Mouse (Mus musculus) urinary bladder, postnatal 36 days (tissue): Measurements from ENCODE around the gene Myo1d.

ENCODE experiments used
- DNase-seq, 2 experiments: peaks; one replicate each; pipeline ENCODE4 v3.0.0; 2022; ENCODE audit warnings: low spot score in 2 of 2, mixed read lengths in 1 of 2

The Myo1d gene

DNA sequence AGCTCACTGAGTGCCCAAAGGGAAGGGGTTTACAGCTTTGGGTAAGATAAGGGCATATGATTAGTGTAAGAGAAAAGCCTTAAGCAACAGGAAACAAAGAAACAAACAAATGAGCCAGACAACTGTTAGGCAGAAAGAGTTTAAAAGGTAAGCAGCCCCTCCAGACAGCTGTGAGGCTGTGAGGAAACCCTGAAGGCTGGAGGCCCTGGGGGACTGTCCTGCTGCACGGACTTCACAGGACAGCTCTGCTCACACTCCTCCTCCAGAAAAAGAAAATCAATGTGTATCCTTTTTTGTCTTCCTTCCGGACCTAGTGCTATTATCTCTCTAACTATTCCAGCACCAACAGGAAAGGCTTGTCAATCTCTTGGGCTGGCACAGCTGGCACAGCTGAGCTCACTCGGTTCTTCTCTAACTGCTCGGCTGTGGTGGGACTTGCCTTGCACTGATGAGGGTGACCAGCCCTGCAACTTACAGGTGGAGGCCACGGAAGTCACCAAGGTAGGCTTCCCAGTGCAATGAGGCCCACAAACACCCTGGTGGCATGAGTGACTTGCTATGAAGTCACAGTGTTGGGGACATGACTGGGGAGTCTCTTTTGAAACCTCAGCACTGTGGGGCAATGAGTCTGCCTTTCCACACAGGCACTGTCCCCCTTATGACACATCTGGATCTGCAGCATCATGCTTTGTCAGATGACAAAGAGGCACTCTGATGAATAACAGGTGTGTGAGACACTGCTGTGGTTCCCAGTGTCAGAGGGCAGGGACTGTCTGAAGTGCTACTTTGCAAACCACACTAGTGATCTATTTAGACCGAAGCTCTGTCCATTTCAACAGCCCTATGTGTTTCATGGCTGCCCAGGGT is 275.1 kb downstream of the Myo1d start:
- DNase-seq: no peak

DNA sequence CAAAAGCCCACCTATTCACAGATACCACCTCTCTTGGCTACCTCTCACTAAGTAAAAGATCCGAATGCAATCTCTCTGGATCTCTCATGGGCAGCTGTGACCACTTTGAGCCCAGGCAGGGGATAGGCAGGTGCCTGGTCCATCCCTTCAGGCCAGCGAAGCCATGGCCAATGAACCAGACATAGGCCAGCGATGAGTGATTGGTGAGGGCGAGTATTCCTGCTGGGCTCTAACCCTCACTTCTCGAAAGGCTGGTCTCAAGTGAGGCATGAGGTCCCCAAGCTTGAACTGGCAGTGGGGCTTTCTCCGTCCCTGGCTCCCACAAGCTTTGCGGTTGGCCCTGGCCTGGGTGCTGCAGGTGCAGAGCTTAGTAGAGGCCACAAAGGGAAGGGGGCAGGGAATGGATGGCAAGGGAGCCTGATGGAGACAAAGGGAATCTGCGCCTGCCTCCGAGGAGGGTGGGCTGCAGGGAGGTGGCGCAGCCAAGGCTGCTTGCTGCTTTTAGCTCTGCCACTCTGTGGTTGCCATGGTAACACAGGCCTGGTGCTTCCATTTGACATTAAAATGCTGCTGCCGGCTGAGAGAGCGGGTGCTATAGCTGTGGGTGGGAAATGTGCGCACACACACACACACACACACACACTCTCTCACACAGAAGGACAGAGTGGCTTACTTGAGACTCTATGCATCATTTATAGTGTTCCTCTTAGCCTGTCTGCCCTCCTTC is 275.9 kb downstream of the Myo1d start:
- DNase-seq: no peak

DNA sequence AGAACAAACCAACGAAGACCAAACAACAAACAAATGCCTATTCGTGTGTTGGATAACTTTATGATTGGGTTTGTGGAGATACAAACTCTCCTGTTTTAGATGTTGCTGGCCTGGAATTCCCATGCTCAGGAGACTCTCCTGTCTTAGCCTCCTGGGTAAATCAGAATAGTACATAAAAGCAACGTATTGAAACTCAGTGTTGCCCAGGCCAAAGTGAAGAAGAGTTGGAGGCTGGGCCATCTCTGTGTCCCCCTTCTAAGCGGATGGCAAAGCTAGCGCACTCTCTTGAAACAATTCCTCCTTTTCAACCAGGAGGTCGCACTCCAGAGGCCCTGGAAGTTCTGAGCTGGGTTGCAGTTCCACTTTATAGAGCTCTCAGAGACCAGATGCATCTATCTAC is 276.5 kb downstream of the Myo1d start:
- no peak for DNase-seq

DNA sequence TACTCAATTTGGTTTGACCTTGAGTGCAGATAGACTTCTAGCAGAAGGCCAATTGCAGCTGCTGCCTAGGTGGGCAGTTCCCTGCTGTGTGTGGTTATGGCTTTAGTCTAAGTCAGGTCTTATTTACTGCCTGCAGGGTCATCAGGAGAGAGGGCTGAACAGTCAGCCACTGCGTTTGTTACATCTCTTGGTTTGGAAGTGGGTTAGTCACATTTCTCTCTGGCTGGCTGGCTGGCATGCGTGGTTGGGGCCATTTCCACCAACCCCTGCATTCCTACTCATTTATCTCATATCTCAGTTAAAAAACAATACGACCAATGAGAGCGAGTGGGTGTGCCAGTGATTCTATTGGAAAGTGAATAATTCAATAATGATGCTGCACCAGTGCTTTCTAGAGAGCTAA is 280.3 kb downstream of the Myo1d start:
- DNase-seq: no peak

DNA sequence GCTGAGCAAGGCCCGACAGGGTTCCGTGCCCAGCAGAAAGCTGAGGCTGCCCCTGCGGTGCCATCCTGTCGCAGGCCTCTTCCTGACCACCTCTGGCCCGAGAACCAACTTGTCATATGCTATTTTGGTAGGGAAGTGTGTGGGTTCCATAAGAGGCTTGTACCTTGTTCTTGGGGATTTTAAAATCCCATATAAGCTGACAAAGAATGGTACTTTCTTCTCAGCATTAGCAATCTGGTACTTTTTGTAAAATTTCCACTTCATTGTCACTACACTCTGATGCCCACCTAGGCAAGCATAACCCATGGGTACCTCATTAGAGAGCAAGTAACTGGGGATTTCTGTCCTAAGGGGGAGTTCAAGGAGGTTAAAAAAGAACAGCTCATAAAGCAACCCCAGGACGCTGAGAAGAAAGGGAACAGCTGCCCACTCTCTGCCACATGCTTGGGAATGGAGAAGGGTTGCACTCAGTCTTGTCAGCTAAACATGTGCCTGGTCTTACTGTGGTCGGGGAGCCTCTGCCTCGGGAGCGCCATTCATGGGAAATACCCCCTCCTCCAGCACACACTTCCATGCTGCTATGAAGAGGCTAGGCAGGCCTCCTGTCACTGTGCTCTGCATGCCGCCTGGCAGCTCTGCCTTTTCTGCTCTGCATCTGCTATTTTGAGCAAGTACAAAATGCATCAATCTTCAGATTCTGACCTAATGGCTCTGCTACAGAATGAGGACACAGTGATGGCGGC is 281.3 kb downstream of the Myo1d start:
- no peak for DNase-seq

DNA sequence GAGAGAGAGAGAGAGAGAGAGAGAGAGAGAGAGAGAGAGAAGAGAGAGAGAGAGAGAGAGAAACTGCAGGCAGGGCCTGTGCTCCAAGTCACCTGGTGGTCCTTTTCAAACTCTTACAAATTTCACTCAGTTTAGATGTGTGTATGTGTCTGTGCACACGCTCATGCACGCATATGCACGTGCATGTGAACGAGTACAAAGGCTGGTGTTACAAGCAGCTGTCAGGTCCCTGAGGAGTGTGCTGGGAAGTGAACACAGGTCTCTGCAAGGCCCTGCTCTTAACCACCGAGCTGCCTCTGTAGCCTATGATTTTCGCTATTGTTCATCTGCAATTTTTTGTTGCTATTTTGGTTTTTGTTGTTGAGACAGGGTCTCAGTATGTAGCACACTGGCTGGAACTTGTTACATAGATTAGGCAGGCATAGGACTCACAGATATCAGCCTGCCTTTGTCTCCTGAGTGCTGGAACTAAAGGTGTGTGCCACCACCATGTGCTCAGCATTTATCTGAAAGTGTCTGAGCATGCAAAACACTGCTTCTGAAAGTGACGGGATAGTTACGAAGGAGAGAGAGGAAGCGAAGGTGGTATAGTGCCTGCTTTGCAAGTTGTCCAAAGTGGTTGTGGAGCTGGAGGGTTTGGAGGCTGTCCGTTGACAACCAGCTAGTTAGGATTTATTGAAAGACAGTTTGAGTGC is 282.5 kb downstream of the Myo1d start:
- DNase-seq: no peak

DNA sequence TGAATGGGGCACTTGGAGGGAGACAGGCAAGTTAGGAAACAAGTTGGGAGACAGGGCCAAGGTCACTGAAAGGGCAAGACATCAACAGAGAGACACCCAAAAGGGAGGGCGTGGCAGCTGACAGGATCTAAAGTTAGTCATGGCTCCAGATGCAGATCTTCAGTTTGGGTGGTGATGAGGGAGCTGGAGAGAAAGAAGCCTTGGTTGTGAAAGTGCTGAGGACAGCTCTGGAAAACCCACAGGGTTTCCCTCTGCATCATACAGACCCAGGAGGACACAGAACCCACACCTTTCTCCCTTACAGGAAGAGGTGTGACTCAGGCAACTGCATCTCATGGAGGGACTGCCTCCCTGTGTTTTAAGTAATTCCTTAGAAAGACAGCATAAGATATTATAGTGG is 283.2 kb downstream of the Myo1d start:
- DNase-seq: no peak

DNA sequence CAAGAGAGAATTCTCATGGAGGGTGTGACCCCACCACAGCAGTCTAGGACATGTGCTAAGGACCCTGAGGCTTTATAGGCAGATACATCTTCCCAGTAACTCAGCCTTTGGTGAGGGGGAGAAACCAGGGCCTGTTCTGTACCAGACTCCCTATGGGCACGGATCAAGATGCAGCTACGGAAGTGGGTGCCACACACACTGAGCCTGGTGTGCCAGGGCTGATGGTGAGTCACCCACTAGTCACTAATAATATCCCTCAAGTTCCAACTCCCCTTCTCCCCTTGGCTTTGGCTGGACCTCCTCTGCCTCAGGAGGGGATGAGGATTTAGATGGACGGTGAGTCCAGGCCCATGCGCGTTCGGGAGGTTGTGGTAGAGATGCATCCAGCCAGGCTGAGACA is 283.9 kb downstream of the Myo1d start:
- DNase-seq: no peak

DNA sequence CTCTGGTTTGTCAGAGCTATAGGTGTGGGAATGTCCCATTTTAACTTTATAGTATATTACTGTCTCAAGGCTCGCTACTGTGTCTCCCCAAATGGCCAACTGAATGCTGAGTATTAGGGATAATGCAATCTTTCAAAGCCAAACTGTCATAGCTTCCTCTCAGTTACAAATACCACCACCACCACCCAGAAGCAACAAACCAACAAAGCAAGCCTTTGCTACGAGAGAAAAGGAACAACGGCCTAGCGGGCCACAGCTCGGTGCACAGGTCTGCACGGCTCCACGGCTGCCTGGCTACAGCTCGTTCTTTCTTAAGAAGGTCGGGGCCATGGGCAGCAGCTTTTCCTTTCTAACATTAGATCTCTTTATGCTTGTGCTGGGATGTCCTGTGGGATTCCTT is 285.0 kb downstream of the Myo1d start:
- no peak for DNase-seq

DNA sequence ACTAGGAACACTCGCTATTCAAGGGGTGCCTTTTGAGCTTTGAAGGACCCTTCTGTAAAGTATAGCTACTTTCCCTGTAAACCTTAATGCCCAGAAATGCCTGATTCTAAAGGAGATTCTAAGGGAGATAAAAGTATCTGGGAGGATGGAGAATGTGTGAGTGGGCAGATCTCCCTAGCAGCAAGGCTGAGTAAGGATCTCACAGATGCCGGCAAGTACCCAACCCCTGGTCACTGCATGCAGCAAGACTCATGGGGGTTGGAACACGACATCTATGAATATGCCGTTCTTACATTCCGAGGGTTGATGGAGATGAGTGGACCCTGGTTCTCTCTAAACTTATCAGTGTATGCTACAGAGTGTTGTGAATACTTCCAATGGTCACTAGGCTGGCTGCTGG is 286.6 kb downstream of the Myo1d start:
- no peak for DNase-seq

DNA sequence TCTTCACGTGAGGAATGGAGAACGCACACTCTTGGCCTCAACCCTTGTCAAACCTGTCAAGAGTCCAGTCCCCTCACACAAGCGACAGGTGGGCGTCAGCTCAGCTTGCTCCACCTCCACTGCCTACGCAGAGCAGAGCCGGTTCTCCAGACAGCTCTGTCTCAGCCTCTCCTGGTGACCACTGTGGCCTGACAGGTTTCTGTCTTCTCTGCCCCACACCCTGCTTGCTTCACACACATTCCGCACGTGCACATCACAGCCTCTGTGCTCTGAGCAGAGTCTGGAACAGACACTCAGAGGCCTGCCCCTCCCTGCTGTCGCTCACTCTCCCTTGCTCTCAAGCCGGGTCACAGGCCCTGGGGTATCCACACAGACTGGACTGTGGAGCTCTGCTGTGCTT is 289.0 kb downstream of the Myo1d start:
- no peak for DNase-seq

DNA sequence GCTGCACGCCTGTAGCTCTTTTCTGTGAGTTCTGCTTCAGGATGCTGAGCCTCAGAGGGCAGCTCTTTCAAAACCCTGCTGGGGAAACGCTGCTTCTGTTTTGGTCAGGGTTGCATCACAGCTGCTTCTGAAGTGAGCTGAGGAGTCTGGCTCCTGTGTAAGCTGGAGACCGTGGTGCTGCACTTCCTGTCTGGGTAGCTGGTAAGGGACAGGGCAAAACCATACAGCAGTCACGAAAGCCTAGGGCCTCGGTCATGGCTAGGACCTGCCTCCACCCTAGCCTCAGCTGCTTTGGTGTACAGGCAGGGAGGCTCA is 290.0 kb downstream of the Myo1d start:
- no peak for DNase-seq

DNA sequence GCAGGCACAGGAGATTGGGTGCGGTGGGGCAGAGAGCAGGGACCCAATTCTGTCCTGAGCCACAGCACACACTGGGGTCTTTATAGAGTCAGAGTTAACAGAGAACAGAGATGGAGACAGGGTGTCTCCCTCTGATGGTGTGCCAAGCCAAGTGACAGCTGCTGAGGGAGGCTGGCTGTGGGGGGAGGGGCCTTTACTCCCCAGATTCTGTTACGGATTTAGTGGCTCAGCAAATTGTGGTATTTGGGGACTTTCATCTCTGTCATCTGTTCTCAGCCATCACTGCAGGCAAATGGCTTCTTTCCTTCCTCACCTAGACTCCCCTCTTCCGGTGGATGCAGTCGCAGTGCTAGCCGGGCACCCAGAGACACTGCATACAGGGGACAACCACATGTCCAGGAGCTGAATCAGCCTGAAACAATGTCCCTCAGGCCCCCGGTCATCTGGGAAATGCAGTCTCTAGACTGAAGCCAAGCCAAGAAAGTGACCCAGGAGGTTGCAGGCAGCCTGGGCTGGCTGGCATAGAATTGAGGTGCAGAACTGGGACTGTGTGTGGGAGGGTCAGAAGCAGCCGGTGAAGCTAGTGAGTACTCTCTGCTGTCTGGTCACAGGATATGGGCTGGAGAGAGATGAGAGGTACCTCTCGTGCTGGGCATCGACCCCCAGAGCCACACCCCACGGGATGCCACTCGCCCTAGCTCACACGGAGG is 290.5 kb downstream of the Myo1d start:
- DNase-seq: no peak

DNA sequence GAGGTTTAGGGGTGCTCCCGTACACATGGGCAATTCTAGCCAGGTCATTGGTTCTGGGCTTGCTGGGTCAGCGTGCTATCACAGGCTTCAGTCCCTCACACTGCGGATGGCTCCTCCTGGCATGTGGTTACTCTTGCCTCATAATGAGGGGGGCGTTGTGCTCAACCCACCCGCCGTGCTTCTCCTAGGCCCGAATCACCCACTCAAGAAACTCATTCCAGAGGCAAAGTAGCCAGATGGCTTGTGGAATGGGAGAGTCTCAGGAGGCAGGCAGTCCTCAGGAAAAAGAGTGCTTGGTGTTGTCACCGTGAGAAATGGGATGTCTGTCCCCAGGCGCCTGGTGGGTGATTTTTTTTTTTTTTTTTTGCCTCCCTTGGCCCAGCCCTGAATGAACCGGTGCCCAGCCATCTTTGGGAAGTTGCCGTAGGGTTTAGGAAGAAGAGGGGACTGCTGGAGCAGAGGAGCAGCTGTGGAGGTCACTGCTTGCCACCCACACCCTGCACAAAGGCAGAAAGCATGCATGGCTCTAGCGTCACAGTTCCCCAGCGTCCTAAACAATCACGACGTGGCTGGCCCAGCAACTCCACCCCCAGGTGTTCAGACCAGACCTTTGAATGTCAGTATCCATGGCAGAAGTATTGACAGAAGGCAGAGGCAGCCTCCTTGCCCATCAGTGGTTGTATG is 291.8 kb downstream of the Myo1d start:
- DNase-seq: no peak

DNA sequence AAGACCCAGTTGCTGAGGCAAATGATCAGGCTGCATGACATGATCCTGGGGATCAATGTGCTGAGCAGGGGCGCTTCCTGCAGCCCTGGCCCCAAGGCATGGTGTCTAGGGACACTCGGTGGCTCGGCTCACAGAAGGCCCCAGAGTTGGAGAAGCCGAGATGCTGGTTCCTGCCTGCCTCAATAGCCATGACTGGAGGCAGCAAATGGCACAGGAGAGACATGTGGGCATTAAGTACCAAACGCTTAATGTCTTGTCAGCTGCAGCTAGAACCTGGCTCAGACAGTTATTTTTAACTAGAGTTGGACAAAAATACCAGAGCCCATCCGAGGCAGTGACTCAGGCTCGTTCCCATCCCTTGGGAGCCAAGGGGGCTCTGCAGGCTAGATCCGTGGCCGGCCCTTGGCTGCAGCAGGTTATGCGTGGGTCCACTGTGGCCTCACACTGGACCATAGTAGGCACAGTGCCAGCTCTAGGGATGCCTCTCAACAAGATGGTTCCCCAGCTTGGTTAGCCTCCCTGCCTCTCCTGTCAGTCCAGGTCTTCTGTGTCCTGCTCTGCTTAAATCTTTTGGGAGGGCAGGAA is 294.1 kb downstream of the Myo1d start:
- DNase-seq: no peak

DNA sequence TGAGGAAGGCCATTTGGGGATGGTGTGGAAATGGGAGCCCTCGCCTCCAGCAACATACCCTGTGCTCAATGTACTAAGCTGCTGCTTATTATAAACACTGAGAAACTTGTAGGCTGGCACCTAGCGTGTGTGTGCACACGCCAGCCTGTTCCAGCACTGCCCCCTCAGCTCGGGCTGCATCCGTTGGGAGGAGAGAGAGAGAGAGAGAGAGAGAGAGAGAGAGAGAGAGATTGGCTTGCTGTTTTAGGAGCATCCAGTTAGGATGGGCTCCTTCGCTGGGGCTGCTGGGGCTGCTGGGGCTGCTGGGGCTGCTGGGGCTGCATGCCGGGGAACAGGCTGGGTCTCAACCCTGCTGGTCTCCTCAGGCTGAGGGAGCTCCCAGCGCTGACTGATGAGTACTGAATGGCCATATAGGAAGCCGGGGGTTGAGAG is 294.7 kb downstream of the Myo1d start:
- DNase-seq: no peak

DNA sequence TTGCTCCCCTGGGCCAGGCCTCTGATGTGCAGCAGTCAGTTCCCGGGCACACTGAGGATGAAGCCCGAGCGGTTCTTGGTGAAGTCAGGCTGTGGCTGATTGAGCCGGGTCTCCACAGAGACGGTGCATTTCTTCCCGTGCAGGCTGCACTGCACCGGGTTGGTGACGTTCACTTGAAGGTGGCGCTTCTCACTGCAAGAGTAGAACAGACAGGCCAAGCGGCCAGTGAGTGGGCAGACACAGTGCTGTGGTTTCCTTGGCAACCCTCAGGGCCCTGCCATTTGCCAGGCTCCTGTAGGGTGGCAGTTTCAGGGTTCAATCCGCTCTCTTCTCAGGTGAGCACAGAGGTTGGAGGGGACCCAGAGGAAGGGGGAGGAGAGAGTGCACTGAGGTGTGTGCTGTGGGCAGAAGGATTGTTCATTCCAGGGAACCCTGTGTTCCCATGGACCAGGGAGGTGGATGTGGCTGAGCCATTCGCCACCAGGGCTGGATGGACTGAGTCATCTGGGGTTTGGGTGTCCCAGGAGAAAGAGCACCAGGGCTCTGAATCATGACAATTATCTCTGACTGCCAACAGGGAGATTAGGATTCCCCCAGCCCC is 295.5 kb downstream of the Myo1d start:
- no peak for DNase-seq

DNA sequence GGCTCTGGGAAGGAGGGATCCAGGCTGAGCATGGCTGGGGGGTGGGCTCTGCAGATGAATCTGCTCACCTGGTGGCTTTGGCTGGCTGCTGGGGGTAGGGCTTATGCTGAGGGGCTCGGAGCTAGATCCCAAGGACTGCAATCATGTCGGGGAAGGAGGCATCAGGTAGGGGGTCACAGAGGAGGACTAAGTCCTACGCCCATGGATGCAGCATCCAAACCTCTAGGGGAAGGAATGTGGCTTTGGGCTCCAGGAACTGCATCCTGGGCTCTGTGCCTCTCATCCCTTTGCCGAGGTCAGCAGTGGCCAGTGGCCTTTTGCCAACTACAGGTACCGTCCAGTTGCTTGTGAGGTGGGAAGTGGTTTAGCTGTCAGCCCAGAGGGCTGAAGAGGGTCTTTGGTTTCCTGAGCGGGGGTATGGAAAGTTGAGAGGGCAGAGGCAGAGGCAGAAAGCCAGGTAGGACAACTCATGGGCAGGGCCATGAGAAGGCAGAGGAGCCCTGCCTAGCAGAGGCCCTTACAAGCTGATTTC is 296.2 kb downstream of the Myo1d start:
- DNase-seq: no peak

DNA sequence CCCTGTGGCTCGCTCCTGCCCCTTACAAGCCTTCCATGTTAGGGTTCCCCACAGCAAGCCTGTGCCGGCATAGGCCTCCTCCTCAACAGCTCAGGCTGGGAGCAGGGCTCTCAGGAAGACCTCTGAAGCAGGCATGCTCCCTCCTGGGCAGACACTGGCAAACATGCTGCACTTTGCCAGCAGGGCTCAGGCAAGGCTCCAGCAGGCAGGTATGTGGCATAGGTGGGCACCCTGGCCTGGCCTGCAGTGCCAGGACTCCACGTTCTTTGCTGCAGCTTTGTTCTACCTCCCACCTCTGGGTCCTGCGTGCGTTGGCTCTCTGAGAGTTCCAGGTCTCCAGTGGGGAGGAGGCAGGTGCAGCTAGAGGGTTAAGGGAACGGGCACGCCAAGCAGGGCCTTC is 296.9 kb downstream of the Myo1d start:
- DNase-seq: no peak

DNA sequence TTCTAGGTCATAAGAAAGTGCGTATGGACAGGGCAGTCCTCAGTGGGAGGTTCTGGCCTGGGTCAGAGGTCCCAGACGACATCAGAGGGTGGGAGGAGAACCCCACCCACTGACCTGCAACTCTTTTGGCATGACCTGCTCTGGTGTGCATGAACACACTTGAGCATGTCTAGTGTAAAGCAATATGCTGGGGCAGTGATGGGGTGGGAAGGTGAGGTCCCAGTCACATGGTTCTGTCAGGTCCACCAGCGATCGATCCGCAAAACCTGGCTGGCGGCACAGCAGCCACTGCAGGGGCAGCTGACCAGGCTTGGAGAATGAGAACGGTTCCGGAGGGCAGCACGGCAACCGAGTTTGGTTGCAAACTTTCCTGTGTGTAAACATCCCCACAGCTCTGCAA is 297.5 kb downstream of the Myo1d start:
- DNase-seq: no peak
